Mouse (Mus musculus) c-Kit-positive CD71-positive TER-119-negative erythroid progenitor cells, embryonic 14.5 days (primary cell): Measurements from ENCODE around the gene Rcsd1.

Source experiments
- DNase-seq: peaks from one replicate; pipeline ENCODE4 v3.0.0-alpha.2; 2013; ENCODE audit warnings: low read depth

The Rcsd1 gene

GRCm38 (mm10) chr1:165661725-165662124 lies 47.8 kb downstream of the Rcsd1 start:
- no peak for DNase-seq

- no peak for DNase-seq
Measured at GRCm38 (mm10) chr1:165661191-165661590, 48.4 kb downstream of the Rcsd1 start.

GRCm38 (mm10) chr1:165660774-165661173 lies 48.8 kb downstream of the Rcsd1 start:
- DNase-seq, result no peak

GRCm38 (mm10) chr1:165658602-165659001 lies 51.0 kb downstream of the Rcsd1 start:
- peak; percentile 67 for DNase-seq

GRCm38 (mm10) chr1:165655482-165655881 lies 54.1 kb downstream of the Rcsd1 start:
- DNase-seq, result no peak

- no peak for DNase-seq
Measured at GRCm38 (mm10) chr1:165655022-165655421, 54.5 kb downstream of the Rcsd1 start.

- no peak for DNase-seq
Measured at GRCm38 (mm10) chr1:165653126-165653885, 56.3 kb downstream of the Rcsd1 start.

GRCm38 (mm10) chr1:165652507-165652906 lies 57.0 kb downstream of the Rcsd1 start:
- DNase-seq, result no peak

- no peak for DNase-seq
Measured at GRCm38 (mm10) chr1:165651158-165651557, 58.4 kb downstream of the Rcsd1 start.

- no peak for DNase-seq
Measured at GRCm38 (mm10) chr1:165645102-165645501, 64.5 kb downstream of the Rcsd1 start.

- no peak for DNase-seq
Measured at GRCm38 (mm10) chr1:165643735-165644134, 65.8 kb downstream of the Rcsd1 start.

GRCm38 (mm10) chr1:165642780-165643311 lies 66.7 kb downstream of the Rcsd1 start:
- DNase-seq, result peak; percentile 3

- DNase-seq, result peak; percentile 65
Measured at GRCm38 (mm10) chr1:165641786-165642771, 67.5 kb downstream of the Rcsd1 start.

- DNase-seq, result peak; percentile 75
Measured at GRCm38 (mm10) chr1:165641271-165641771, 68.2 kb downstream of the Rcsd1 start.

GRCm38 (mm10) chr1:165636289-165636688 lies 73.3 kb downstream of the Rcsd1 start:
- no peak for DNase-seq

- peak; percentile 47 for DNase-seq
Measured at GRCm38 (mm10) chr1:165635055-165635897, 74.3 kb downstream of the Rcsd1 start.

- peak; percentile 96 for DNase-seq
Measured at GRCm38 (mm10) chr1:165634151-165634884, 75.2 kb downstream of the Rcsd1 start, which contains the start of gene Mpzl1. Gene Mpzl1, minus strand, starts transcription at chr1:165634538.

GRCm38 (mm10) chr1:165633345-165633744 lies 76.2 kb downstream of the Rcsd1 start:
- DNase-seq, result no peak

- DNase-seq, result no peak
Measured at GRCm38 (mm10) chr1:165631136-165631535, 78.4 kb downstream of the Rcsd1 start.

- DNase-seq, result no peak
Measured at GRCm38 (mm10) chr1:165629975-165630374, 79.6 kb downstream of the Rcsd1 start.

- DNase-seq, result peak; percentile 31
Measured at GRCm38 (mm10) chr1:165628603-165629002, 81.0 kb downstream of the Rcsd1 start.
